In genomic region chr5:147960793-147961192, GRCm38 (mm10) we compare ENCODE assay signal across 17 mouse cellular contexts. TPM values are rescaled to one million over a fixed set of nuclear protein-coding genes. Genes with fewer than 3 reads are reported as not detected.
DNase-seq lines count a peak whose midpoint lies in the region; TF ChIP-seq lines count a peak whose summit lies in the region.
"Had no signal": no experiment of that assay in that cellular context is flagged by ENCODE, and none has a peak within 500 bp of the region (broad histone marks: within the 10 kb centered on the region; RNA-seq: fewer than 3 reads in every experiment).

No protein-coding gene starts in this region.

- peaks cover 29% of the 10 kb centered on the region for H3K9me3 ChIP-seq in CH12.LX (replicated peaks; ENCODE audit: low read length)
- H3K9me3 ChIP-seq: embryonic facial prominence, embryonic 15.5 days; forebrain, embryonic 13.5 days; hindbrain, embryonic 15.5 days; limb, embryonic 13.5 days; midbrain, embryonic 15.5 days; neural tube, embryonic 12.5 days had no signal

- DNase-seq in cerebellum, adult 9-10 months, result peak; percentile 64
- DNase-seq in cerebellum, adult 8-10 months, result no peak
- no peak for DNase-seq in left cerebral cortex, adult 2 months (ENCODE audit: extremely low spot score in 1 of 2, low spot score in 2 of 2)
- no peak for DNase-seq in left cerebral cortex, postnatal 14 days (ENCODE audit: low spot score in 2 of 2)
- DNase-seq in CH12.LX (ENCODE audit: extremely low read depth), result peak; percentile 1
- no peak for DNase-seq in brain, embryonic 14.5 days (ENCODE audit: low read depth)
- no peak for DNase-seq in urinary bladder, postnatal 10 days (ENCODE audit: low spot score)
- DNase-seq in spleen, postnatal 36 days (ENCODE audit: low spot score in 2 of 2), result no peak
- DNase-seq: adrenal gland, postnatal 25 days; gastrocnemius, postnatal 36 days; kidney, postnatal 14 days had no signal

- no peaks in the 10 kb centered on the region for H3K4me1 ChIP-seq in CH12.LX (ENCODE audit: control insufficient read depth in 1 of 2, insufficient read depth in 2 of 2)

- intact Hi-C loops in left cerebral cortex, adult 2 months (cut with DNase I), result no loop called here
- intact Hi-C loops in left cerebral cortex, postnatal 14 days (cut with DNase I), result no loop called here

- no peak overlapping the region for H3K4me3 ChIP-seq in left cerebral cortex, adult 2 months
- H3K4me3 ChIP-seq in CH12.LX (replicated peaks in 1 of 3; ENCODE audit: low read depth in 2 of 3, low read length in 2 of 3, poor library complexity in 1 of 3), result no peak overlapping the region
- H3K4me3 ChIP-seq: embryonic facial prominence, embryonic 15.5 days; forebrain, embryonic 13.5 days; hindbrain, embryonic 15.5 days; limb, embryonic 13.5 days; midbrain, embryonic 15.5 days; neural tube, embryonic 12.5 days had no signal

- H3K79me2 ChIP-seq in CH12.LX (replicated peaks; ENCODE audit: control insufficient read depth, extremely low read depth, insufficient read depth, poor library complexity, severe bottlenecking), result no peaks in the 10 kb centered on the region

- TF ChIP-seq CTCF in left cerebral cortex, adult 2 months (IDR thresholded peaks at IDR 0.05), result peak; percentile 29
- TF ChIP-seq CTCF in CH12.LX (conservative IDR thresholded peaks at IDR 0.05 in 1 of 2, IDR thresholded peaks at IDR 0.05 in 1 of 2; ENCODE audit: low read depth in 2 of 2, low read length in 2 of 2), result no peak
- peak; percentile 36; the same call in 1 of the 2 replicates for TF ChIP-seq CTCF in brain, embryonic 14.5 days (IDR thresholded peaks at IDR 0.05; ENCODE audit: borderline replicate concordance, extremely low read depth, insufficient read depth, insufficient read length)

- TF ChIP-seq POLR2A in CH12.LX (IDR thresholded peaks at IDR 0.05; ENCODE audit: low read depth, low read length), result no peak
- TF ChIP-seq POLR2A in brain, embryonic 14.5 days (IDR thresholded peaks at IDR 0.05; ENCODE audit: borderline replicate concordance, extremely low read depth, insufficient read depth, insufficient read length, poor library complexity, severe bottlenecking), result no peak

- no peak for TF ChIP-seq RAD21 in CH12.LX (IDR thresholded peaks at IDR 0.05; ENCODE audit: low read depth, low read length)

- in situ Hi-C loops in CH12.LX (cut with MboI; ENCODE audit: low pct_ligation_motif_present, low pct_unique_long_range_greater_than_20kb, low sequenced_read_pairs), result no loop called here

- no peaks in the 10 kb centered on the region for H3K27me3 ChIP-seq in CH12.LX (replicated peaks)

- TF ChIP-seq EP300 in CH12.LX (IDR thresholded peaks at IDR 0.05; ENCODE audit: low read length), result no peak

- no peak overlapping the region for H3K27ac ChIP-seq in left cerebral cortex, adult 2 months
- H3K27ac ChIP-seq in CH12.LX (ENCODE audit: insufficient read depth, low read depth), result no peak overlapping the region
- H3K27ac ChIP-seq: embryonic facial prominence, embryonic 15.5 days; forebrain, embryonic 13.5 days; hindbrain, embryonic 15.5 days; limb, embryonic 13.5 days; midbrain, embryonic 15.5 days; neural tube, embryonic 12.5 days had no signal

- H3K4me2 ChIP-seq in CH12.LX (ENCODE audit: insufficient read depth, low read depth, poor library complexity, severe bottlenecking), result no peak overlapping the region
- H3K4me2 ChIP-seq: embryonic facial prominence, embryonic 15.5 days; forebrain, embryonic 13.5 days; hindbrain, embryonic 15.5 days; limb, embryonic 13.5 days; midbrain, embryonic 15.5 days; neural tube, embryonic 12.5 days had no signal

- no peaks in the 10 kb centered on the region for H3K36me3 ChIP-seq in CH12.LX (replicated peaks in 1 of 2; ENCODE audit: control insufficient read depth in 1 of 2, insufficient read depth in 1 of 2, low read length in 1 of 2)
- H3K36me3 ChIP-seq: embryonic facial prominence, embryonic 15.5 days; hindbrain, embryonic 15.5 days; limb, embryonic 13.5 days; midbrain, embryonic 15.5 days; neural tube, embryonic 12.5 days had no signal

- dilution Hi-C loops in CH12.LX (cut with MboI; ENCODE audit: extremely low pct_ligation_motif_present, extremely low pct_unique_long_range_greater_than_20kb, low sequenced_read_pairs), result no loop called here

- H3K9ac ChIP-seq in CH12.LX (ENCODE audit: insufficient read depth, low read depth), result no peak overlapping the region
- H3K9ac ChIP-seq: embryonic facial prominence, embryonic 15.5 days; forebrain, embryonic 13.5 days; hindbrain, embryonic 15.5 days; limb, embryonic 13.5 days; midbrain, embryonic 15.5 days; neural tube, embryonic 12.5 days had no signal

TF ChIP-seq in CH12.LX, 34 proteins besides CTCF, POLR2A, EP300 and RAD21:
- TF ChIP-seq CHD2 (IDR thresholded peaks at IDR 0.05; ENCODE audit: low read length) (no peak), ZMIZ1 (IDR thresholded peaks at IDR 0.05; ENCODE audit: low read depth, low read length) (no peak), MYC (IDR thresholded peaks at IDR 0.05; ENCODE audit: low read depth, low read length) (no peak), RCOR1 (conservative IDR thresholded peaks at IDR 0.05; ENCODE audit: low read depth, low read length) (no peak), MAZ (IDR thresholded peaks at IDR 0.05; ENCODE audit: low read depth, low read length) (no peak), ELF1 (IDR thresholded peaks at IDR 0.05; ENCODE audit: low read depth, low read length) (no peak), JUND (conservative IDR thresholded peaks at IDR 0.05; ENCODE audit: low read depth, low read length) (no peak)

RNA-seq across cellular contexts. Expression of gene Mtus2, which starts 3.7 kb away (rescaled TPM):
- 10 to 100 TPM; 38.4 to 42.0 TPM for total RNA-seq in left cerebral cortex, adult 2 months (2021)
- total RNA-seq in left cerebral cortex, postnatal 14 days (2021), result 10 to 100 TPM; 37.7 to 45.7 TPM
- 0.13 TPM in 2 replicates for total RNA-seq in CH12.LX (2012; rRNA removed)
- total RNA-seq in CH12.LX (2014; rRNA removed), result 0.03 TPM in 1 of 2 replicates, not detected in the other
- polyA plus RNA-seq in CH12.LX (2012; ENCODE audit: insufficient read length, low read depth), result 0.29 TPM in 1 of 2 replicates, not detected in the other
- 13.2 and 28.8 TPM in 2 replicates for polyA plus RNA-seq in brain, embryonic 14.5 days (2012; rRNA removed)

Comparison
In these comparisons a context has a peak if more than half of its experiments do, and no peak if none do; other contexts are left out.
1. DNase-seq: peak in cerebellum, adult 9-10 months (single experiment) and CH12.LX (single experiment); none in cerebellum, adult 8-10 months (single experiment), left cerebral cortex, adult 2 months (0 of 2), left cerebral cortex, postnatal 14 days (0 of 2), brain, embryonic 14.5 days (single experiment), urinary bladder, postnatal 10 days (single experiment) and spleen, postnatal 36 days (0 of 2).
2. CTCF ChIP-seq: peak in left cerebral cortex, adult 2 months (single experiment) and brain, embryonic 14.5 days (single experiment); none in CH12.LX (0 of 2).
3. RNA of gene Mtus2, which starts 3.7 kb away (total RNA-seq): 37.7 to 45.7 TPM in left cerebral cortex, postnatal 14 days and 38.4 to 42.0 TPM in left cerebral cortex, adult 2 months; 0.03 to 0.13 TPM in CH12.LX; every median in the first group is over 10 times any median in the second.